Mouse (Mus musculus) midbrain, embryonic 15.5 days (tissue): ENCODE measurements around the gene Nrm. TPM values are rescaled to one million over a fixed set of nuclear protein-coding genes. Genes with fewer than 3 reads are reported as not detected.

Experiments used
- ATAC-seq: fragments of 200-750 bp; cut with Nextera tagmentation; replicated peaks from 2 replicates; pipeline ENCODE4 v1.8.0; 2017; ENCODE audit warnings: moderate TSS enrichment
- H3K27ac ChIP-seq: fragments of 300-500 bp; sonication (generic); 2 replicates; pipeline ENCODE4 v1.5.1; 2015; ENCODE audit warnings: mild to moderate bottlenecking, inconsistent platforms
- H3K27me3 ChIP-seq: fragments of 300-500 bp; sonication (generic); replicated peaks from 2 replicates; pipeline ENCODE4 v1.6.1; 2015; ENCODE audit warnings: inconsistent platforms
- H3K36me3 ChIP-seq: fragments of 300-500 bp; sonication (generic); replicated peaks from 2 replicates; pipeline ENCODE4 v1.6.1; 2015; ENCODE audit warnings: inconsistent platforms
- H3K4me1 ChIP-seq: fragments of 300-500 bp; sonication (generic); 2 replicates; pipeline ENCODE4 v1.6.1; 2015; ENCODE audit warnings: inconsistent platforms
- H3K4me2 ChIP-seq: fragments of 300-500 bp; sonication (generic); 2 replicates; pipeline ENCODE4 v1.6.1; 2015; ENCODE audit warnings: inconsistent platforms, mild to moderate bottlenecking, moderate library complexity
- H3K4me3 ChIP-seq: fragments of 300-500 bp; sonication (generic); 2 replicates; pipeline ENCODE4 v1.5.1; 2015; ENCODE audit warnings: mild to moderate bottlenecking, inconsistent platforms
- H3K9ac ChIP-seq: fragments of 300-500 bp; sonication (generic); 2 replicates; pipeline ENCODE4 v1.6.1; 2015; ENCODE audit warnings: mild to moderate bottlenecking, inconsistent platforms
- H3K9me3 ChIP-seq: fragments of 300-500 bp; sonication (generic); 2 replicates; pipeline ENCODE4 v1.6.1; 2016; ENCODE audit warnings: inconsistent platforms
- WGBS: fragments of 180-500 bp; shearing (Covaris S2); methylation state at CpG from one replicate; pipeline ENCODE4 v1.1.7; 2015; ENCODE audit warnings: mixed read lengths; 5-methylcytosine and 5-hydroxymethylcytosine counted together
- polyA plus RNA-seq: library from polyadenylated mRNA; unstranded; fragments of >200 nt; fragmentation: Nextera tagmentation; extraction: Ambion mirVana; gene quantifications from 2 replicates; pipeline ENCODE4 v1.2.1, GENCODE M21; 2015

Gene Nrm
- polyA plus RNA-seq, 1 experiment from 2014 or later, result 18.9 TPM

DNA sequence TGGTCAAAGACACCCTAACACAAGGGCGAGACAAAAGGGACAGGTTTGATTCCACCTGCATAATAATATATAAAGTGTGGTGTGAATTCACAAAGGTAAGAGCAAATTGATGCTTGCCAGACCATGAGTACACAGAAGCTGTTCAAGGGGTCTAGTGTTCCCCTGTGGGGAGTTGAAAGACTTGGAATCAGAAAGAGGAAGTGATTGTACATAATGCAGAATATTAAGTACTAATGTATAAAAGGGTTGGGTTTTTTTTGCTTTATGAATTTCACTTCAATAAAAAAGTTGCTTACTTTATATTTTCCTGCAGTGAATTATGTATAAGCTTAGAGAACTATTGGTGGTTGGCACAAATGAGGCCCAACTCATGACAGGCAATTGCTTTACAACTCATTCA, 1.7 kb upstream of the Nrm start:
- 95% methylated on average over 1 of the region's 1 CpGs for WGBS
- Histone ChIP-seq H3K36me3 (peaks cover 10% of the 10 kb centered on the region), H3K4me2 (no peak overlapping the region), H3K4me3 (no peak overlapping the region), H3K4me1 (peaks cover 11% of the 10 kb centered on the region), H3K27me3 (no peaks in the 10 kb centered on the region), H3K9me3 (no peaks in the 10 kb centered on the region), H3K9ac (no peak overlapping the region), H3K27ac (no peak overlapping the region)
- ATAC-seq, result no peak

DNA sequence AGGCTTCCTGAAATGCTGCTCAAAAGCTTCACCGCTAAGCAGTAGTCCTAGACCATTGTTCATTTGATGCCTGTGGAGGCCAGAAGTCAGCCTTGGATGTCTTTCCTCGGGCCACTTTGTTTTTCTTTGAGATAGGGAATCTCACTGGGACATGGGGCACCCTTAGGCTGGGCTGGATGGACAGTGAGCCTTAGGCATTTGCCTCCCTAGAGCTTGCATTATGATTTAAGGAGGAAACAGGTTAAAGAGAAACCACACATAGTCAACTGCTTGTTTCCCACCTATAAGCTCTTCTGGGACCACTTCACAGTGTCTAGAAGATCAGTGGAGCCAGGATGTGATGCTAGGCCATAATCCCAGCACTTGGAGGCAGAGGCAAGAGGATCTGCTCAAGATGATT, 1.3 kb upstream of the Nrm start:
- no peak for ATAC-seq
- Histone ChIP-seq H3K27ac (no peak overlapping the region), H3K4me2 (no peak overlapping the region), H3K36me3 (peaks cover 10% of the 10 kb centered on the region), H3K4me3 (no peak overlapping the region), H3K9me3 (no peaks in the 10 kb centered on the region), H3K9ac (no peak overlapping the region), H3K27me3 (no peaks in the 10 kb centered on the region), H3K4me1 (peaks cover 16% of the 10 kb centered on the region)
- 75% methylated on average over 2 of the region's 2 CpGs for WGBS

DNA sequence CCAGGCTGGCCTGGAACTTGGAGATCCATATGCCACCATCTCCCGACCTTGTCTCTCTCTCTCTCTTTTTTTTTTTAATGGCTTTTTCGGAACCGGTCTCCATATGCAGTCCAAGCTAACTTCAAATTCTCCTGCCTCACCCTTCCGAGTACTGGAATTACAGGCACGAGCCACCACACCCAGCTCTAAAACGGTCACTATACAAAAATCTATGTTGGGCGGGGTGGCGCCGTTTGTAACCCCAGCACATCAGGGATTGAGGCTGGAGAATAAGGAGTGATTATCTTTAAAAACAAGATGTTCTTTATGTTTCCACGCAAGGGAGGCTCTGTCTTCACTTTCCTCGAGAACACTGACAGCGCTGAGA, 304 bp upstream of the Nrm start:
- peaks cover 10% of the 10 kb centered on the region for H3K36me3 ChIP-seq
- peak overlapping the region; percentile 89 for H3K9ac ChIP-seq
- WGBS, result 7% methylated on average over 12 of the region's 12 CpGs
- peak overlapping the region; percentile 86 for H3K4me3 ChIP-seq
- H3K27me3 ChIP-seq, result no peaks in the 10 kb centered on the region
- ATAC-seq, result peak; percentile 10; the same call in 1 of the 2 replicates
- H3K9me3 ChIP-seq, result no peaks in the 10 kb centered on the region
- H3K27ac ChIP-seq, result peak overlapping the region; percentile 97
- H3K4me1 ChIP-seq, result peaks cover 22% of the 10 kb centered on the region
- peak overlapping the region; percentile 58 for H3K4me2 ChIP-seq

DNA sequence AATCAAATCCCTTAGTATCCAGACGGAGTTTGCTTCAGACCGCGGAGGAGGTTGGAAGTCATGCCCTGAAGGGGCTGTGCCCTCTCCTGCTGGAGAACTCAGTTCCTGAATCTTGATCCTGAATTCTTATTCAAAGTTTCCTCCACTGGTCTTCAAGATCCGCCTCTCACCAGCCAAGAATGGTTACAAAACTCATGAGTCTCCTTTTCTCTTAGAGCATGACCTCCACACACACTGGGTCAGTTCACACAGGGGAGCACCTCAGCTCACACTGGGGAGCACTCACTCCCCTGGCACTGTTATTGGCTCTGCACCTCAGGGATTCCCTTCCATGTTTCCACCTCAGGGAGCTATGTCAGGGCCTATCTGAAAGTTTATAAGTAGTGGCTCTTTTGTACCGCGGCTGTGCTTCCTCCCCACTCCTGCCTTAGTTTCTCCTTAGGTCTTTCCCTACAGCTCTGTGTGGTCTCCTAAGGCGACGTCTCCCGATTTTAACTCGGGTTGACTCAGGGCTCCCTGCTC, 3.8 kb downstream of the Nrm start:
- WGBS, result 26% methylated on average over 10 of the region's 10 CpGs
- H3K9ac ChIP-seq, result peak overlapping the region; percentile 91
- H3K9me3 ChIP-seq, result no peaks in the 10 kb centered on the region
- peak overlapping the region; percentile 98 for H3K27ac ChIP-seq
- H3K27me3 ChIP-seq, result no peaks in the 10 kb centered on the region
- H3K4me1 ChIP-seq, result peaks cover 51% of the 10 kb centered on the region
- no peaks in the 10 kb centered on the region for H3K36me3 ChIP-seq
- peak overlapping the region; percentile 78 for H3K4me3 ChIP-seq
- H3K4me2 ChIP-seq, result peak overlapping the region; percentile 97
- ATAC-seq, result no peak

DNA sequence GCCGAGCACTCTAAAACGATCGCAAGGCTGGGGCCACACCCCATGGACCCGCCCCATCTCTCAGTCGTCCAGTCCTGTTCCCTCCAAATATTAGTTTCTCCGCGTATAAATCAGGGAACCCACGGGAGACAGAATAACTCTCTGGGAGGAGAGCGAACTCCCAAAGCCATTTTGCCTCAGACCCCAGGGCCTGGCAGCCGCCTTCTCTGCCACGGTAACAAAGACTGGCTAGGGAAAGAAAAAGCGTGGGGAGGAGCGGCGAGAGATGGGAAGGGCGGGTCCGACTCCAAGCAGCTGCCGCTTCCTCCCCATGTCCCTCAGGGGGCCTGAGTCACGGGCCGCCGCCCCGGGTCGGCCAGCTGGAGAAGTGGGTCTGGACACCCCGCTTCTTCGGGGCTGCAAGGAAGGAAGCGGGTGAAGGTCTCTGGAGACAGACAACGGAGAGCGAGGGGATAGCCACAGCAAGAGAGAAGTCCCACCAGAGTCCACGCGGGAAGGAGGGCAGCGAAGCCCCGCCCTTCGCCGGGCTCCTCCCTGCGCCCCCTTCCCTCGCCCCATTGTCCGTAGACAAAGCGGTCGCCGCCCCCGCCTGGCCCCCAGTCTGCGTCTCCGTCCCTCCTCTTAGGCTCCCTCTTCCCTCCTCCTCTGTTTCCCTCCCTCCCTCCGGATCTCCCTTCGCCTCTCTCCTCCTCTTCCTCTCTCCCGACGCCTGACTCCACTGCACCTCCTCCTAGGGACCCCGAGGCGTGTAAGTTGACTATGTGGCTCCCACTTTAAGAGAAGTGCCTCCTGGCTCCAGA, 4.6 kb downstream of the Nrm start, which contains the start of gene Ppp1r18:
Gene Ppp1r18 (plus strand): TSS at position 113 of the 800 bp plus-strand sequence.
- WGBS, result under 1% methylated on average over 48 of the region's 48 CpGs
- Histone ChIP-seq H3K4me2 (peak within 1 kb of the TSS; percentile 97), H3K36me3 (no peaks in the 10 kb centered on the region), H3K9ac (peak within 1 kb of the TSS; percentile 91), H3K4me3 (peak within 1 kb of the TSS; percentile 78), H3K4me1 (peaks cover 56% of the 10 kb centered on the region), H3K27ac (peak within 1 kb of the TSS; percentile 98), H3K27me3 (no peaks in the 10 kb centered on the region), H3K9me3 (no peaks in the 10 kb centered on the region)
- peak; percentile 59 for ATAC-seq

DNA sequence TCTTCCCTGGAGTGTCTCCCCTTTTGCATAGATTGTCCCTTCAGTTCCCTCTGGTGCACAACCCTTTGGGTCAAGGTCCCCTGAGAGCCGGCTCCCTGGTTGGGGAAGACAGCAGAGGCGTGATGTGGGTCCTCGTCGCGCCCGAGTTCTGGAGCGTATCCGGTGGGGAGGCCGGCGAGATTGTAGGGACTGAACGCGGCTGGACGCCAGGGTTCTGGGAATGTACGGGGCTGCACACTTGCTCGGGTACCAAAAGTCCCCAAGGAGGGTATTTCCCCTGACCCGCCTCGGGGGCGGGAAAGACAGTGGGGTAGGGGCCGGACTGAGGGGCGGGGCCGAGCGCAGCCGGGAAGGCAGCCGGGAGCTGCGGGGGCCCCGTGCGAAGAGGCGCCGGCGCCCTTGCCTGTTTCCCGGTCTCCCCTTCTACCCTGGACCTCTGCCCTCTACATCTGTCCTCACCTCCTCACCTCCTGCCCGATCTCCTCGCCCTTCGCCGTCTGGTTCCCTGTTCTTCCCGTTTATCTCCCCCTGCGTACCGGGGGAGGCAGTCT, 5.2 kb downstream of the Nrm start:
- Histone ChIP-seq H3K9ac (peak overlapping the region; percentile 91), H3K36me3 (0 out of 2 replicates have a peak, but pooled peaks cover 3% of the 10 kb centered on the region), H3K9me3 (no peaks in the 10 kb centered on the region), H3K4me2 (peak overlapping the region; percentile 97), H3K4me3 (peak overlapping the region; percentile 78), H3K4me1 (peaks cover 61% of the 10 kb centered on the region), H3K27me3 (no peaks in the 10 kb centered on the region), H3K27ac (peak overlapping the region; percentile 98)
- 1% methylated on average over 38 of the region's 38 CpGs for WGBS
- ATAC-seq, result peak; percentile 30

DNA sequence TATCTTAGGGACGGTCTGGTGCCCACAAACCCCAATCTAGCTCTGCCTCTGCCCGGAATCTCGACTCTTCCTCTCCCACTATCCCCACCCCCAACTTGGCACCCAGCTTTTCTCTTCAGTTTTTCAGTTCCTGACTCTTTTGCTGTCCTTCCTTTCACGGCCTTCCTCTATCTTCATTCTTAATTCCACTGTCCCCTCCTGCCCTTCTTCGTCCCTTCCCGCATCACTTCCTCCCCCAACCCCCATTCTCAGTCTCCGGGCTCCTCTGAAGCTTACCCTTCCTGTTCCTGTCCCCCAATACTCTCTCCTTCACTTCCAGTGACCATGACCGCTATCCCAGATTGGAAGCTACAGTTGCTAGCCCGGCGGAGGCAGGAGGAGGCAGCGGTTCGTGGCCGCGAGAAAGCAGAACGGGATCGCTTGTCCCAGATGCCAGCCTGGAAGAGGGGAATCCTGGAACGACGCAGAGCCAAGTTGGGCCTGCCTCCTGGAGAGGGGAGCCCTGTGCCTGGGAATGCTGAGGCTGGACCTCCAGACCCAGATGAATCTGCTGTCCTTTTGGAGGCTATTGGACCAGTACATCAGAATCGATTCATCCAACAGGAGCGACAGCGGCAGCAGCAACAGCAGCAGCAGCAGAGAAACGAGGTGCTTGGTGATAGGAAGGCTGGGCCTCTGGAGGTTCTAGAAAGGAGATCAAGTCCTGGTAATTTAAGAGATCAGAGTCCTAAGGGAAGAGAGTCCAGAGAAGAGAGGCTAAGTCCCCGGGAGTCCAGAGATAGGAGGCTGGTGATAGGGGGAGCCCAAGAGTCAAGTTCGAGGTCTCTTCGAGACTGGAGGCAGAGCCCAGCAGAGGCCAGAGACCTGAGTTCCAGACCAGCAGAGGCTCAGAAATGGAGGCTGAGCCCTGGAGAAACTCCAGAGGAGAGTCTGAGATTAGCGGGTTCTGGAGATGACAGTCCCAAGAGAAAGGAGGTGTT, 6.1 kb downstream of the Nrm start:
- H3K27me3 ChIP-seq, result no peaks in the 10 kb centered on the region
- peak overlapping the region; percentile 98 for H3K27ac ChIP-seq
- 6% methylated on average over 26 of the region's 26 CpGs for WGBS
- H3K4me2 ChIP-seq, result peak overlapping the region; percentile 97
- H3K4me3 ChIP-seq, result peak overlapping the region; percentile 78
- ATAC-seq, result no peak
- H3K9me3 ChIP-seq, result no peaks in the 10 kb centered on the region
- peak overlapping the region; percentile 91 for H3K9ac ChIP-seq
- H3K4me1 ChIP-seq, result peaks cover 61% of the 10 kb centered on the region
- H3K36me3 ChIP-seq, result 0 out of 2 replicates have a peak, but pooled peaks cover 3% of the 10 kb centered on the region

DNA sequence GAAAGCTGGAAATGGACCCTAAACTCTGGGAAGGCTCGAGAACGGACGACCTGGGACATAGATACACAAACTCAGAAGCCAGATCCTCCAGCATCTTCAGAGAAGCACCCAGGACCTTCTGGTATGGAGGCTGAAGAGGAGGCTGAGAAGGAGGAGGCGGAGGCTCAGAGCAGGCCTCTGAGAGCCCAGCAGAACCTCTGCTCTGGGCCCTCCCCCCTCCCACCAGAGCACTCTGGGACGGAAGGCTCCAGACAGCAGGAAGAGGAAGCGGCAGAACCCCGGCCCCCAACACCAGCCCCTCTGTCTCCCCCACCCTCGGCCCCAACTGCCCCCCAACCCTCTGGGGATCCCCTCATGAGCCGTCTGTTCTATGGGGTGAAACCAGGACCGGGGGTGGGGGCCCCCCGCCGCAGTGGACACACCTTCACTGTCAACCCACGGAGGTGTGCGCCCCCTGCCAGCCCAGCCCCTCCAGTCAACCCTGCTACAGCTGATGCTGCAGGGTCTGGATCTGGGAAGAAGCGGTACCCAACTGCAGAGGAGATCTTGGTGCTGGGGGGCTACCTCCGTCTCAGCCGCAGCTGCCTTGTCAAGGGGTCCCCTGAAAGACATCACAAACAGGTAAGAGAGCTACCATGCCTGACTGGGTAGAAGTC, 7.2 kb downstream of the Nrm start:
- 32% methylated on average over 17 of the region's 17 CpGs for WGBS
- Histone ChIP-seq H3K4me3 (peak overlapping the region; percentile 78), H3K9ac (peak overlapping the region; percentile 61), H3K4me1 (peaks cover 71% of the 10 kb centered on the region), H3K36me3 (0 out of 2 replicates have a peak, but pooled peaks cover 3% of the 10 kb centered on the region), H3K27me3 (no peaks in the 10 kb centered on the region), H3K27ac (peak overlapping the region; percentile 53), H3K4me2 (peak overlapping the region; percentile 97), H3K9me3 (no peaks in the 10 kb centered on the region)
- ATAC-seq, result no peak

DNA sequence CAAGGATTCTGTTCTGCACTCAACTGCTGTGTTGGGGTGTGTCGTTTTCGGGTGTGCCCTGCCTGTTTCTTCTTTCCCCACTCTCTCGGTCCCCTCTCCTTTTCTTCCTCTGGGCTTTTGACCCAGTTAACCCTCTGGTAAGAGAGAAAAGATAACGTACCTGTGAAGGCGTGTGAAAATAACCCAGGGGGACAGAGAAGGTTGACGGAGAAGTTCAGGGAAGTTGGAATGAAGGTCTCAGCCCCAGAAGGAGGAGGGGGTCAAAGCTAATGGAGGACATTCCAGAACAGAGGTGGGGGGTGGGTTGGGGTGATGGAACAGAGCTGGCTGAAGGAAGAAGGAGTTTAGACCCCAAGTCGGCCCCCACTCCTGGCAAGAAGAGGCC, 7.8 kb downstream of the Nrm start:
- Histone ChIP-seq H3K4me2 (peak overlapping the region; percentile 97), H3K4me3 (peak overlapping the region; percentile 78), H3K27me3 (no peaks in the 10 kb centered on the region), H3K9me3 (no peaks in the 10 kb centered on the region), H3K4me1 (peaks cover 77% of the 10 kb centered on the region), H3K9ac (peak overlapping the region; percentile 61), H3K36me3 (0 out of 2 replicates have a peak, but pooled peaks cover 4% of the 10 kb centered on the region), H3K27ac (peak overlapping the region; percentile 53)
- ATAC-seq, result no peak
- 2% methylated on average over 7 of the region's 7 CpGs for WGBS

DNA sequence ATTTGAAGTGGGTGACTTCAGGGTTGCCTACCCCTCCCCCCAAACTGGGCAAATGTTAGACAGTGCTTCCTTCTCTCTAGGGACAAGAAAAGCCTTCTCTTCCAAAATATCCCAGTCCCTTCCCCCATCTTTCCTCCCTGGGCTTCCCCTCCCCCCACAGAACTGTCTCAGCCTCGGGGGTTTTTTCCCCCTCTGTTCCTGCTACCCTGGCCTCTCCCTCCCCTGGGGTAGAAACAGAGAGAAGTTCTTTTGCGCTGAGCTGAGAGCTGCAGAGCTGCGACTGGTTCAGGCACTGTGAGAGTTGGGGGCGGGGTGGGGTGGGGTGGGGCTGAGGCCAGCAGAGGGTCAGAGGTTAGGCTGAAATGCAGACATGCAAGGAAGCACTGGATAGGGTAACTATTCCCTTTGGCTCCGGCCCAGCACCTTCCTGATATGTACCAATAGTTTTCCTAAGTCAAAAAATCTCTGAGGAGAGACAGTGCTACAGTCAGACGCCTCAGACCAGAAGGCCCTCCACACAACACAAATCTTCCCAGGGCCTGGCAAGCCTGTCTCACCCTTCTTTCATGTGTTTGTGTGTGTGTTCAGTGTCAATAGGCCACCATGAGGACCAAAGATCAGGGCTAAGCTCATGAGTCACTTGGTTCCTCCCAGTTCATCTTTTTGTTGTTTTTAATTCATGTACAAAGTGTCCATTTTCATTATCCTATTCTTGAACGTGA, 8.4 kb downstream of the Nrm start:
- H3K27ac ChIP-seq, result peak overlapping the region; percentile 53
- H3K4me3 ChIP-seq, result peak overlapping the region; percentile 78
- H3K4me2 ChIP-seq, result peak overlapping the region; percentile 97
- H3K36me3 ChIP-seq, result 0 out of 2 replicates have a peak, but pooled peaks cover 8% of the 10 kb centered on the region
- WGBS, result 3% methylated on average over 7 of the region's 7 CpGs
- H3K9me3 ChIP-seq, result no peaks in the 10 kb centered on the region
- ATAC-seq, result no peak
- H3K27me3 ChIP-seq, result no peaks in the 10 kb centered on the region
- H3K9ac ChIP-seq, result peak overlapping the region; percentile 61
- H3K4me1 ChIP-seq, result peaks cover 79% of the 10 kb centered on the region
